Mouse (Mus musculus): ENCODE data around the gene Gpr152. TPM values are rescaled to one million over a fixed set of nuclear protein-coding genes. Genes with fewer than 3 reads are reported as not detected.
A peak's percentile ranks its signal among the peaks of the same experiment; 100 is the strongest.

The Gpr152 gene
- total RNA-seq, 2 experiments from 2014 or later: not detected

- no peak for ATAC-seq (replicated peaks; ENCODE audit: poor library complexity, severe bottlenecking)
These were observed 9.2 kb downstream of the Gpr152 start for GRCm38 (mm10) chr19:4148819-4149218.

GRCm38 (mm10) chr19:4149283-4149682 is 9.7 kb downstream of the Gpr152 start:
- no peak for ATAC-seq (replicated peaks; ENCODE audit: poor library complexity, severe bottlenecking)

DNA sequence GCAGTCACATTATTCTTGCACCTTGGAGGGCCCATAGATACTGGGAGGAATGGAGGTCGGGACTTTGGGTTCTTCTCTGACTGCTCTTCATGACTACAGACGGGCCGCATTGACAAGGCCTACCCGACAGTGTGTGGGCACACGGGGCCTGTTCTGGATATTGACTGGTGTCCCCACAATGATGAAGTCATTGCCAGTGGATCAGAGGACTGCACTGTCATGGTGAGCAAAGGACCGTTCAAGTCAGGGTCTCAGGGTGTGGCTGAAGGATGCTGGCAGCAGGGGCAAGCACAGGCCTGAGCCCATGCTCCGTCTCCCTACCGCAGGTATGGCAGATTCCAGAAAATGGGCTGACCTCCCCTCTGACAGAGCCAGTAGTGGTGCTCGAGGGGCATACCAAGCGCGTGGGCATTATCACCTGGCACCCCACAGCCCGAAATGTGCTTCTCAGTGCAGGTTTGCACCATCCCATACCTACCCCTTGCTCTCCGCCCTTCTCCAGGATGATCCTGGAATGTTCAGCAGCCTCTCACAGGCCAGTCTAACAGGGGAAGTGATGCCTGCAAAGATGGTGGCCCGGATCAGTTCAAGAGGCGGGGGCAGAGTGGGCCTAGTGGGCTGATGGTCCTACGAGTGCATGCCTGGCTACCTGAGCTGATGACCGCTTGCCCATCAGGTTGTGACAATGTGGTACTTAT is 10.3 kb downstream of the Gpr152 start:
- no peak for ATAC-seq (replicated peaks; ENCODE audit: poor library complexity, severe bottlenecking)

- ATAC-seq (replicated peaks; ENCODE audit: poor library complexity, severe bottlenecking): no peak
These were observed 11.2 kb downstream of the Gpr152 start for GRCm38 (mm10) chr19:4150567-4151487.

DNA sequence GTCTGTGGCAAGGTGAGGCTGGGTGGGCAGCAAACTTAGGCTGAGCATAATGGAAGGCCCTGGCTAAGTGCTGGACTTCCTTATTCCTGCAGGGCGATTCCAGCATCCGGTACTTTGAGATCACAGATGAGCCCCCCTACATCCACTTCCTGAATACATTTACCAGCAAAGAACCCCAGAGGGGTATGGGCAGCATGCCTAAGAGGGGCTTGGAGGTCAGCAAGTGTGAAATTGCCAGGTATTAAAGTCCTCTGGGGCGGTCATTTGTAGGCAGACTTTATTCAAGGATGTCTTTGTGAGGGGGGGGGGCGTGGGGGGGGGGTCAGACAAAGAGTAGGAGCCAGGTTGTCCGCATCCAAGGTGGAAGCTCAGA is 11.9 kb downstream of the Gpr152 start:
- no peak for ATAC-seq (replicated peaks; ENCODE audit: poor library complexity, severe bottlenecking)

- no peak for ATAC-seq (replicated peaks; ENCODE audit: poor library complexity, severe bottlenecking)
These were observed 12.3 kb downstream of the Gpr152 start for GRCm38 (mm10) chr19:4151898-4152297.

- no peak for ATAC-seq (replicated peaks; ENCODE audit: poor library complexity, severe bottlenecking)
These were observed 13.1 kb downstream of the Gpr152 start for GRCm38 (mm10) chr19:4152445-4153231.

- no peak for ATAC-seq (replicated peaks; ENCODE audit: poor library complexity, severe bottlenecking)
These were observed 13.7 kb downstream of the Gpr152 start, which contains the start of gene Ptprcap for GRCm38 (mm10) chr19:4153232-4153654. Gene Ptprcap, plus strand, starts transcription at chr19:4153604.

DNA sequence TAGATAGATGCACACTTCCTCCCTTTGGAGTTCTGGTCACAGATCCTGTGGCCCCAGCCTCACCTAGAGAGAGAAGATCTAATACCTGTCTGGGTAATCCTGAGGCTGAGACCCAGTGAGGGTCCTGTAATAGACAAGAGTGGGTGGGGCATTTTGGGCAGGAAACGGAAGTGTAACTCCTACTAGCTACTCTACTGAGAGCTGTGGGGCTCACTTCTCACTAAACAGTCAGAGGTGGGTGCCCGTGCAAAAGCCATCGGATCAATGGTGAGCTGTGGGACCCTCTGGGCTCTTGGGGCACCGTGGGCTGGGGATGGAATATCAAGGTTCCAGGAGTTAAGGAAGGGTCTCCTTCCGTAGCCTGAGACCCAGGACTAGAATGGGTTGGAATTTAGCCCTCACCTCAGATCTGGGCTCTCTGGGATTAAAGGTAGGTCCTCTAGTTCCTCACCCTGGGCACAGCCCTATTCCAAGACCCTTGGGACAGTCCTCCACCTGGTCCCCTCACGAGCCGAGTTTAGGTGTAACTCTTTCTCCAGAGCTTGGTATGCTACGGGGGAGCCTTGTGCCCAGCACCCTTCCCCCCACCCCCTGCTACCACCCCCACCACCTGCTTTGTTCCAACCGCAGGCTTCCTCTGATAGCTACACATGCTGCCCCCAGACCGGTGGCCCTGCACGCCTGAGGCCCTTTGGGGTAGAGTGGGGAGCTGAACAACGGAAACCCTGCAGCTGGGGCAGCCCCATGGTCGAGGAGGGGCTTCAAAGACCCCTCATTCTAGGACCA is 15.0 kb downstream of the Gpr152 start:
- ATAC-seq (replicated peaks; ENCODE audit: poor library complexity, severe bottlenecking): peak; percentile 63

DNA sequence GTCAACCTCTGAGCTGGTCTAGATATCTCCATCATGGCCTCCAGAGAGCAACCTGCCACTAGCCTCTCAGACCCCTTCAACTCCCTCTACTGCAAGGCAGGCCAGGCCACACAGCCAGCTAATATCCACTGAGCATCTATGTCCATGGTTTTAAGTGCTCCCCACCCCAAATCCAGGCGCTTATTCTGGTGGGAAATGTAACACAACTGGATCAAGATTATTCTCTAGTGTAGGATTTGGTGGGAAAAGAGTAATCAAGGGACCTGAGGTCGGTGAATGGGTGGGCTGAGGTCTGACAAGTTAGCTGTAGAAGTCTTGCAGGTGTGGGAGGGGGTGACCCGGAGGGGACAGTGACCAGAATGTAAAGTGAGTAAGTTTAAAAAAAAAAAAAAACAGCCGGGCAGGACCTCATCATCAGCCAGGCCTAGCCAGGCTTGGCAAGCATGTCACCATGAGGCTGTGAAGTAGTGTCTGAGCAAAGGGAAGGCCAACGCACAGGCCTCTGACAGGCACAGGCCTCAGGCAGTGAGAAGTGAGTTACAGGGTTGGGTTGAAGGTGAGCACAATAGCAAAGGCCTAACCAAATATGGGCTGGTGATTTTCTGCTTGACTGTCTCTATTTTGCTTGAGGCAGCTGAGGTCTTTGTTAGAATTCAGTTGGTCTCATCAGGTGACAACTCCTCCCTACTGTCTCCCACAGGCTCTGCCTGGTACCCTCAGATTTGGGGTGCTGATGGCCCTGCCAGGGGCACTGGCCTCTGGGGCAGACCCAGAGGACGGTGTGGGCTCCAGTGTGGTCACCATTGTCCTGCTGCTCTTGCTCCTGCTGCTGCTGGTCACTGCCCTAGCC is 15.9 kb downstream of the Gpr152 start:
- no peak for ATAC-seq (replicated peaks; ENCODE audit: poor library complexity, severe bottlenecking)

DNA sequence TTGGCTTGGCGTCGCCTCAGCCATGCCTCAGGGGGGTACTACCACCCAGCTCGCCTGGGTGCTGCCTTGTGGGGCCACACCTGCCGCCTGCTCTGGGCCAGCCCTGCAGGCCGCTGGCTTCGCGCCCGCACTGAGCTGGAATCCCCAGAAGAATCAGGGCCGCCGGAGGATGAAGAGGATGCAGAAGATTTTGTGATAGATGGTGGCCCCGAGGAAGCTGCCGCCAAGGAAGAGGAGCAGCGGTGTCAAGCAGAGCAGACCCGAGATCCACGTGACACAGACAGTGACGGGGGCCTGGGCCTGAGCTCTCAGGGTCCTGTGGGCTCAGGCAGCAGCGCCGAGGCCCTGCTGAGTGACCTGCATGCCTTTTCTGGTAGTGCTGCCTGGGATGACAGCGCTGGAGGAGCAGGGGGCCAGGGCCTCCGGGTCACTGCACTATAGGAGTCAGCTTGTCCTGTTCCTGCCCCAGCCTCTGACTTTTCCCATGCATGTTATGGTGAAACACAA is 16.5 kb downstream of the Gpr152 start:
- ATAC-seq (replicated peaks; ENCODE audit: poor library complexity, severe bottlenecking): no peak

DNA sequence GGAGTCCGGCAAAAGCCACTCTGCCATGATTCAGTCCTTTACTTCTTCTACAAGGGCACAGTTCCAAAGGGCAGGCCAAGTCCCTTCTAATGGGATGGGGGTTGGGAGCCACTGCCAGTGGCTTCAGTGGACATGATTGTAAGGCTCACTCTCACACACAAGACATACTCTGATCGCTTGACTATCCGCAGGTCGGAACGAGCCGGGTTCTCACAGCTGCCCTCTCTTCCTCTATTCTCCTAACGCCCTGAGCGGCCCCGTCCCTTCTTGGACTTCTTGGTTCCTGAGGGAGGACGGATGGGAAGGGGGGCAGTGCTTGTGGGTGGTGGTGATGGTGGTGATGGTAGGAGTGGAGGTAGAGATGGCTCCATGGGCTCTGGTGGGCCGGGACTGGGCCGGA is 17.2 kb downstream of the Gpr152 start:
- no peak for ATAC-seq (replicated peaks; ENCODE audit: poor library complexity, severe bottlenecking)

GRCm38 (mm10) chr19:4159049-4159448 is 19.5 kb downstream of the Gpr152 start:
- ATAC-seq (replicated peaks; ENCODE audit: poor library complexity, severe bottlenecking): no peak

DNA sequence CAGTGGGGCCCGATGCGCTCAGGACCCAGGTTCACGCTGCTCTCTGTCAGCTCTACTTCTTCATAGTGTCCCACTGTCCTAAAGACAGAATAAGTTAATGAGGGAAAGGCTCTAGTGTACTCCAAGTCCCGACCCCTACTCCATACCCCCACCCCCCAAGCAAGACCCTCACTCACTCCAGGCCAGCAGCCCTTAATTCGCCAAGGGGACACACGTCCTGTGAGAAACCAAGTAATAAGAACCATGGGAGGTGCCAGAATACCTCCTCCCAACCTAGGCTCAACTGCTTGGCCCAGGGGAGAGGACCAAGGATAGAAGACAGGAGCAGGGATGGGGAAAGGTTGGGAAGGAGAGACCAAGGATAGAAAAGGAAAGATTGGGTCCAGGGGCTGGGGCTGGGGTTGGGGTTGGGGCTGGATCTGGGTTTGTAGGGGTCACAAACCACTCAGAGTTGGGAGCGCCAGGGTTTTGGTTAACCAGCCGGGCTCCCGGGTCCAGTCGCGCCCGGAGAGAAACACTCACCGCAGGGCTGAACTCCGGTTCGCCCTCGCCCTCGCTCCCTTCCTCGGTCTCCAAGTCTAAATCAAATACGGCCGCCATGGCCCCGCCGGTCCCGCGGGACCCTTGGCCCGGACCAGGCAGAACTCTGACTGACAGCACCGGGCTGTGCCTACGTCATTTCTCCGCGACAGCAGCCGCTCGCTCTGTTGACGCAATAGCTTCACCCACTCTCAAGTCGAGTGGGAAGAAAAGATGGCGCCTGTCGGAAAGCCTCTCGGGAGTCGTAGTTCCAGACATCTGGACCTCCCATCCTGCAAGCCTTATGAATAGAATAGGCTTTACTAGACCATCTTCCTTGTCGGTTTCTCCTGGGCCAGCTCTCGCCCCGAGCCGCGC is 23.3 kb downstream of the Gpr152 start, which contains the start of gene Rps6kb2:
Gene Rps6kb2, minus strand, starts transcription at position 709 of the 897 bp plus-strand sequence.
- peak; percentile 90 for ATAC-seq (replicated peaks; ENCODE audit: poor library complexity, severe bottlenecking)

DNA sequence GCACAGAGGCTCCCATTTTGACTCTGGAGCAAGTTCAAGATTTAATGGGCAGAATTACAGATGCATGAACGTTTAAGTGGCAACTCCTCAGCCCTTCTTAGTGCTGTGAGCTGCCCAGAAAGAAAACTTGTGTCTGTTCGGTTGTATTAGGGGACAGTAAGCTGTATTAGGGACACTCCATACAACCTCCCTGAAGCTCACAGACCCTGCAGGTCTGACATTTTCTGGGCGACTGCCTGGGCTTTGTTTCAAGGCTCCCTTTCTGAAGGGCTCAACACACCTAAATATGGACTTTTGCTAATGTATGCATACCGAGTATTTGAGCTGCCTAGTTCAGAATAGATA is 23.9 kb downstream of the Gpr152 start:
- ATAC-seq (replicated peaks; ENCODE audit: poor library complexity, severe bottlenecking): no peak

- ATAC-seq (replicated peaks; ENCODE audit: poor library complexity, severe bottlenecking): no peak
These were observed 24.5 kb downstream of the Gpr152 start for GRCm38 (mm10) chr19:4164100-4164499.

GRCm38 (mm10) chr19:4164721-4165120 is 25.1 kb downstream of the Gpr152 start:
- ATAC-seq (replicated peaks; ENCODE audit: poor library complexity, severe bottlenecking): no peak

Measured in granulocyte monocyte progenitor cell, adult 5-6 weeks (primary cell).